Mouse (Mus musculus): ENCODE data around the gene Gramd1b. TPM values are rescaled to one million over a fixed set of nuclear protein-coding genes. Genes with fewer than 3 reads are reported as not detected.

The Gramd1b gene
- polyA plus RNA-seq, 1 experiment from 2014 or later, result 5.8 TPM

- in situ Hi-C loops (cut with MboI; ENCODE audit: low pct_unique_long_range_greater_than_20kb), result no loop called here
- ATAC-seq (peak; percentile 14), DNase-seq (ENCODE audit: low read depth, low spot score) (no peak)
- CTCF ChIA-PET, result no interaction called here
- POLR2A ChIA-PET, result no interaction called here
- no peak for TF ChIP-seq CTCF (IDR thresholded peaks at IDR 0.05)
- peaks cover 7% of the 10 kb centered on the region for H3K27me3 ChIP-seq
These were observed 75.0 kb downstream of the Gramd1b start for GRCm38 (mm10) chr9:40456191-40456590.

GRCm38 (mm10) chr9:40455336-40456185 lies 75.6 kb downstream of the Gramd1b start:
- in situ Hi-C loops (cut with MboI; ENCODE audit: low pct_unique_long_range_greater_than_20kb), result no loop called here
- POLR2A ChIA-PET, result no interaction called here
- ATAC-seq, result peak; percentile 63

GRCm38 (mm10) chr9:40455020-40455335 lies 76.2 kb downstream of the Gramd1b start:
- CTCF ChIA-PET, result interaction anchor here (1.2 to 2.1 kb wide), 2 partner anchors 21 to 25 kb away, joined by 4 to 7 read pairs; no protein-coding TSS in a partner anchor
- peaks cover 7% of the 10 kb centered on the region for H3K27me3 ChIP-seq
- no peak for DNase-seq (ENCODE audit: low read depth, low spot score)
- in situ Hi-C loops (cut with MboI; ENCODE audit: low pct_unique_long_range_greater_than_20kb), result no loop called here
- TF ChIP-seq CTCF (IDR thresholded peaks at IDR 0.05), result no peak
- POLR2A ChIA-PET, result no interaction called here
- no peak for ATAC-seq

More at GRCm38 (mm10) chr9:40455336-40456185, 75.6 kb downstream of the Gramd1b start:
- no peak for DNase-seq (ENCODE audit: low read depth, low spot score)
- CTCF ChIA-PET, result interaction anchor here (1.2 to 2.1 kb wide), 2 partner anchors 21 to 24 kb away, joined by 4 to 7 read pairs; no protein-coding TSS in a partner anchor
- peaks cover 7% of the 10 kb centered on the region for H3K27me3 ChIP-seq
- peak; percentile 13 for TF ChIP-seq CTCF (IDR thresholded peaks at IDR 0.05)

- peaks cover 7% of the 10 kb centered on the region for H3K27me3 ChIP-seq
- ChIA-PET CTCF (interaction anchor here (2.1 kb wide), 1 partner anchor 26 kb away, joined by 7 read pairs; no protein-coding TSS in a partner anchor), POLR2A (no interaction called here)
- ATAC-seq (no peak), DNase-seq (ENCODE audit: low read depth, low spot score) (no peak)
- in situ Hi-C loops (cut with MboI; ENCODE audit: low pct_unique_long_range_greater_than_20kb), result no loop called here
- TF ChIP-seq CTCF (IDR thresholded peaks at IDR 0.05), result no peak
These were observed 77.3 kb downstream of the Gramd1b start for GRCm38 (mm10) chr9:40453889-40454288.

- in situ Hi-C loops (cut with MboI; ENCODE audit: low pct_unique_long_range_greater_than_20kb), result no loop called here
- no peak for DNase-seq (ENCODE audit: low read depth, low spot score)
- no peak for TF ChIP-seq CTCF (IDR thresholded peaks at IDR 0.05)
- CTCF ChIA-PET, result interaction anchor here (1.4 kb wide), 1 partner anchor 9 kb away, joined by 4 read pairs; no protein-coding TSS in a partner anchor
- peaks cover 7% of the 10 kb centered on the region for H3K27me3 ChIP-seq
- POLR2A ChIA-PET, result no interaction called here
- no peak for ATAC-seq
These were observed 79.0 kb downstream of the Gramd1b start for GRCm38 (mm10) chr9:40452208-40452607.

- no peak for TF ChIP-seq CTCF (IDR thresholded peaks at IDR 0.05)
- no peak for ATAC-seq
- DNase-seq (ENCODE audit: low read depth, low spot score), result no peak
- POLR2A ChIA-PET, result no interaction called here
- CTCF ChIA-PET, result interaction anchor here (0.8 to 1.4 kb wide), 2 partner anchors 8 to 35 kb away, joined by 3 to 4 read pairs; no protein-coding TSS in a partner anchor
- in situ Hi-C loops (cut with MboI; ENCODE audit: low pct_unique_long_range_greater_than_20kb), result no loop called here
- peaks cover 7% of the 10 kb centered on the region for H3K27me3 ChIP-seq
These were observed 80.4 kb downstream of the Gramd1b start for GRCm38 (mm10) chr9:40450776-40451175.

- H3K27me3 ChIP-seq, result peaks cover 3% of the 10 kb centered on the region
- in situ Hi-C loops (cut with MboI; ENCODE audit: low pct_unique_long_range_greater_than_20kb), result no loop called here
- TF ChIP-seq CTCF (IDR thresholded peaks at IDR 0.05), result no peak
- ChIA-PET POLR2A (no interaction called here), CTCF (interaction anchor here (1.3 kb wide), 1 partner anchor 34 kb away, joined by 3 read pairs; no protein-coding TSS in a partner anchor)
- ATAC-seq (no peak), DNase-seq (ENCODE audit: low read depth, low spot score) (peak; percentile 25)
These were observed 80.8 kb downstream of the Gramd1b start for GRCm38 (mm10) chr9:40450417-40450714.

- ChIA-PET CTCF (interaction anchor here (1.0 to 1.6 kb wide), 5 partner anchors 29 to 166 kb away, joined by 3 to 5 read pairs (median 4); no protein-coding TSS in a partner anchor), POLR2A (interaction anchor here (0.6 to 1.0 kb wide), 2 partner anchors 20 to 42 kb away, joined by 3 to 4 read pairs; no protein-coding TSS in a partner anchor)
- no peaks in the 10 kb centered on the region for H3K27me3 ChIP-seq
- TF ChIP-seq CTCF (IDR thresholded peaks at IDR 0.05), result no peak
- DNase-seq (ENCODE audit: low read depth, low spot score) (no peak), ATAC-seq (no peak)
- in situ Hi-C loops (cut with MboI; ENCODE audit: low pct_unique_long_range_greater_than_20kb), result no loop called here
These were observed 81.4 kb downstream of the Gramd1b start for GRCm38 (mm10) chr9:40449610-40450416.

GRCm38 (mm10) chr9:40448646-40449243 lies 82.4 kb downstream of the Gramd1b start:
- peak; percentile 85 for ATAC-seq
- no peak for DNase-seq (ENCODE audit: low read depth, low spot score)
- in situ Hi-C loops (cut with MboI; ENCODE audit: low pct_unique_long_range_greater_than_20kb), result no loop called here
- TF ChIP-seq CTCF (IDR thresholded peaks at IDR 0.05), result no peak
- H3K27me3 ChIP-seq, result no peaks in the 10 kb centered on the region
- CTCF ChIA-PET, result interaction anchor here (1.0 to 1.6 kb wide), 4 partner anchors 28 to 167 kb away, joined by 3 to 5 read pairs (median 4); no protein-coding TSS in a partner anchor
- POLR2A ChIA-PET, result interaction anchor here (0.6 to 1.0 kb wide), 3 partner anchors 23 to 240 kb away, joined by 3 to 4 read pairs (median 3); no protein-coding TSS in a partner anchor

GRCm38 (mm10) chr9:40447265-40447664 lies 83.9 kb downstream of the Gramd1b start:
- ChIA-PET POLR2A (no interaction called here), CTCF (no interaction called here)
- H3K27me3 ChIP-seq, result no peaks in the 10 kb centered on the region
- DNase-seq (ENCODE audit: low read depth, low spot score) (no peak), ATAC-seq (no peak)
- in situ Hi-C loops (cut with MboI; ENCODE audit: low pct_unique_long_range_greater_than_20kb), result no loop called here
- TF ChIP-seq CTCF (IDR thresholded peaks at IDR 0.05), result no peak
